Mouse (Mus musculus): ENCODE measurements around the gene Gm9758. TPM values are rescaled to one million over a fixed set of nuclear protein-coding genes. Genes with fewer than 3 reads are reported as not detected.

The Gm9758 gene
- polyA plus RNA-seq (2012; rRNA removed), result not detected in 2 replicates

DNA sequence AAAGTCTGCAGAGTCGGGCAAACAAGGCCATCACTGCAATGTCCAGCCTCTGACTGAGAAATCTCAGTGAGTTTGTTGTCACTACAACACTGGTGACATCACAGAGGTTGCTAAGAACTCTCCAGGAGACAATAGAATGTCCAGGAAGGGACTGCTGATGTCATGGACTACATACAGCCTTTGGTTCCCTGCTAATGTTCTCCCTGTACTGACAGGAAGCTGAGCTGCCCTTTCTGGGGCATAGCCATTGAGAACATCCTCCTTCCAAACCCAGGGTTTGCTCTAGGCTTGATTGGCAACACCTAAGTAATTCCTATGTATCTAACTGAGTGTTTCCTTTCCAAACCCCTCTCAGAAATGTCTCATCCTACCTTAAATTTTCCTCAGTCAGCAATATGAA, at the start of gene Gm9758:
Gene Gm9758, minus strand, starts transcription at position 101 of the 400 bp plus-strand sequence.

DNA sequence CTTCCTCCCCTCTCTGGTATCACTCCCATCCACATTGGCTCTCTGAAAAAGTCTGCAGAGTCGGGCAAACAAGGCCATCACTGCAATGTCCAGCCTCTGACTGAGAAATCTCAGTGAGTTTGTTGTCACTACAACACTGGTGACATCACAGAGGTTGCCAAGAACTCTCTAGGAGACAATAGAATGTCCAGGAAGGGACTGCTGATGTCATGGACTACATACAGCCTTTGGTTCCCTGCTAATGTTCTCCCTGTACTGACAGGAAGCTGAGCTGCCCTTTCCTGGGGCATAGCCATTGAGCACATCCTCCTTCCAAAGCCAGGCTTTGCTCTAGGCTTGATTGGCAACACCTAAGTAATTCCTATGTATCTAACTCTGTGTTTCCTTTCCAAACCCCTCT, 23.6 kb upstream of the Gm9758 start, which contains the start of gene Speer4e:
Gene Speer4e, minus strand, starts transcription at position 101 of the 400 bp plus-strand sequence.

Other genes with a start within 250 kb of the Gm9758 start
- not detected in 2 replicates for gene Speer4e, start 23.5 kb upstream of the Gm9758 start, polyA plus RNA-seq (2012; rRNA removed)
- gene Gm10354, start 64.0 kb upstream of the Gm9758 start, polyA plus RNA-seq (2012; rRNA removed), result not detected in 2 replicates
- not detected in 2 replicates for gene Gm17019, start 118.1 kb upstream of the Gm9758 start, polyA plus RNA-seq (2012; rRNA removed)

Data from liver, embryonic 18 days (tissue).